Mouse (Mus musculus) heart, adult 2 months (tissue): ENCODE measurements around the gene Eya2. TPM values are rescaled to one million over a fixed set of nuclear protein-coding genes. Genes with fewer than 3 reads are reported as not detected.

Source experiments
- DNase-seq, 2 experiments: peaks; one replicate each; pipeline ENCODE4 v3.0.0; 2021
- H3K27ac ChIP-seq: fragments of 200-600 bp; 2 replicates; pipeline ENCODE4 v1.8.1; 2022
- H3K27me3 ChIP-seq: fragments of 200-500 bp; 2 replicates; pipeline ENCODE4 v1.6.1; 2012; ENCODE audit warnings: mild to moderate bottlenecking, low read length, inconsistent platforms, mixed read lengths; ENCODE audit not compliant: control insufficient read depth, insufficient read depth
- H3K36me3 ChIP-seq: fragments of 200-500 bp; 2 replicates; pipeline ENCODE4 v1.6.1; 2012; ENCODE audit warnings: low read length, inconsistent platforms; ENCODE audit not compliant: control insufficient read depth, insufficient read depth
- H3K4me1 ChIP-seq: fragments of 200-500 bp; 2 replicates; pipeline ENCODE4 v1.6.1; 2011; ENCODE audit warnings: low read length; ENCODE audit not compliant: control insufficient read depth, insufficient read depth
- H3K4me3 ChIP-seq: fragments of 200-600 bp; 2 replicates; pipeline ENCODE4 v1.8.1; 2022
- H3K79me2 ChIP-seq: fragments of 200-500 bp; replicated peaks from 2 replicates; pipeline ENCODE4 v1.6.1; 2012; ENCODE audit warnings: mild to moderate bottlenecking, inconsistent platforms, low read length, moderate library complexity, mixed read lengths; ENCODE audit not compliant: control insufficient read depth, insufficient read depth
- H3K9ac ChIP-seq: fragments of 200-500 bp; 2 replicates; pipeline ENCODE4 v1.6.1; 2012; ENCODE audit warnings: low read depth, mild to moderate bottlenecking, control low read depth, inconsistent platforms, low read length, mixed read lengths
- CTCF ChIP-seq: fragments of 200-600 bp; IDR thresholded peaks from 2 replicates; pipeline ENCODE4 v1.8.1; 2022; ENCODE audit warnings: antibody characterized with exemption, mild to moderate bottlenecking, moderate library complexity
- EP300 ChIP-seq: fragments of 200-500 bp; IDR thresholded peaks from 2 replicates; pipeline ENCODE4 v1.6.1; 2011; ENCODE audit warnings: low read depth, low read length, control low read depth; ENCODE audit not compliant: insufficient read depth
- POLR2A ChIP-seq: fragments of 200-500 bp; IDR thresholded peaks from 2 replicates; pipeline ENCODE4 v1.6.1; 2011; ENCODE audit warnings: mild to moderate bottlenecking, low read depth, low read length, control low read depth; ENCODE audit not compliant: insufficient read depth
- WGBS: fragments of 180-500 bp; shearing (Covaris S2); methylation state at CpG from one replicate; pipeline ENCODE4 v1.1.7; 2018; 5-methylcytosine and 5-hydroxymethylcytosine counted together
- intact Hi-C: fragments of 180-260 bp; cut with DNase I; formaldehyde crosslinking; loops from one replicate; pipeline ENCODE4 v1.15.1; 2025
- polyA plus RNA-seq: library from polyadenylated mRNA; depleted of rRNA; stranded (reverse); fragments of >200 nt; gene quantifications from 2 replicates; pipeline ENCODE4 v1.2.3, GENCODE M21; 2012
- total RNA-seq, 2 experiments: library from RNA; stranded (reverse); gene quantifications; 2 replicates each; pipeline ENCODE4 v1.2.3; 2021

The Eya2 gene
- total and polyA plus RNA-seq, 3 experiments = 0.55 to 5.5 (median 1.6) TPM

GRCm38 (mm10) chr2:165656541-165656940 lies 61.7 kb downstream of the Eya2 start:
- H3K27ac ChIP-seq = no peak overlapping the region
- H3K79me2 ChIP-seq = no peaks in the 10 kb centered on the region
- no peak overlapping the region for H3K9ac ChIP-seq
- H3K4me3 ChIP-seq = no peak overlapping the region
- no peaks in the 10 kb centered on the region for H3K36me3 ChIP-seq
- intact Hi-C loops = no loop called here
- no peak for DNase-seq
- H3K4me1 ChIP-seq = peaks cover 3% of the 10 kb centered on the region
- no peaks in the 10 kb centered on the region for H3K27me3 ChIP-seq
- TF ChIP-seq POLR2A (no peak), CTCF (no peak), EP300 (no peak)
- 94% methylated on average over 4 of the region's 4 CpGs for WGBS

- Histone ChIP-seq H3K27me3 (no peaks in the 10 kb centered on the region), H3K4me3 (no peak overlapping the region), H3K36me3 (no peaks in the 10 kb centered on the region), H3K4me1 (peaks cover 3% of the 10 kb centered on the region), H3K79me2 (no peaks in the 10 kb centered on the region), H3K9ac (no peak overlapping the region), H3K27ac (no peak overlapping the region)
- WGBS = 50% methylated on average over 6 of the region's 6 CpGs
- TF ChIP-seq POLR2A (no peak), CTCF (no peak), EP300 (no peak)
- intact Hi-C loops = no loop called here
- DNase-seq = no peak
Observed at GRCm38 (mm10) chr2:165656956-165657355, 62.1 kb downstream of the Eya2 start.

GRCm38 (mm10) chr2:165659552-165659951 lies 64.7 kb downstream of the Eya2 start:
- no peaks in the 10 kb centered on the region for H3K4me1 ChIP-seq
- H3K27me3 ChIP-seq = no peaks in the 10 kb centered on the region
- H3K36me3 ChIP-seq = no peaks in the 10 kb centered on the region
- DNase-seq = no peak
- H3K27ac ChIP-seq = no peak overlapping the region
- no peak overlapping the region for H3K4me3 ChIP-seq
- H3K79me2 ChIP-seq = no peaks in the 10 kb centered on the region
- intact Hi-C loops = no loop called here
- no peak for TF ChIP-seq EP300
- no peak for TF ChIP-seq CTCF
- TF ChIP-seq POLR2A = no peak
- H3K9ac ChIP-seq = no peak overlapping the region
- WGBS = 76% methylated on average over 5 of the region's 5 CpGs

- H3K9ac ChIP-seq = no peak overlapping the region
- no peak overlapping the region for H3K4me3 ChIP-seq
- WGBS = 89% methylated on average over 7 of the region's 7 CpGs
- intact Hi-C loops = no loop called here
- DNase-seq = no peak
- TF ChIP-seq CTCF (no peak), EP300 (no peak)
- H3K4me1 ChIP-seq = no peaks in the 10 kb centered on the region
- H3K27me3 ChIP-seq = no peaks in the 10 kb centered on the region
- H3K79me2 ChIP-seq = no peaks in the 10 kb centered on the region
- no peak overlapping the region for H3K27ac ChIP-seq
- no peaks in the 10 kb centered on the region for H3K36me3 ChIP-seq
Observed at GRCm38 (mm10) chr2:165663266-165663665, 68.4 kb downstream of the Eya2 start.

- intact Hi-C loops = no loop called here
- no peaks in the 10 kb centered on the region for H3K4me1 ChIP-seq
- 79% methylated on average over 7 of the region's 7 CpGs for WGBS
- no peaks in the 10 kb centered on the region for H3K27me3 ChIP-seq
- H3K4me3 ChIP-seq = no peak overlapping the region
- H3K27ac ChIP-seq = no peak overlapping the region
- TF ChIP-seq EP300 (no peak), CTCF (no peak), POLR2A (no peak)
- no peaks in the 10 kb centered on the region for H3K36me3 ChIP-seq
- no peaks in the 10 kb centered on the region for H3K79me2 ChIP-seq
- no peak for DNase-seq
- H3K9ac ChIP-seq = no peak overlapping the region
Observed at GRCm38 (mm10) chr2:165664648-165665047, 69.8 kb downstream of the Eya2 start.

GRCm38 (mm10) chr2:165665176-165665575 lies 70.3 kb downstream of the Eya2 start:
- intact Hi-C loops = no loop called here
- TF ChIP-seq CTCF (no peak), EP300 (no peak)
- no peak for DNase-seq
- Histone ChIP-seq H3K27ac (no peak overlapping the region), H3K79me2 (no peaks in the 10 kb centered on the region), H3K4me1 (no peaks in the 10 kb centered on the region), H3K9ac (no peak overlapping the region), H3K36me3 (no peaks in the 10 kb centered on the region), H3K4me3 (no peak overlapping the region), H3K27me3 (no peaks in the 10 kb centered on the region)
- 65% methylated on average over 5 of the region's 5 CpGs for WGBS

GRCm38 (mm10) chr2:165667096-165667495 lies 72.3 kb downstream of the Eya2 start:
- no peak overlapping the region for H3K9ac ChIP-seq
- TF ChIP-seq POLR2A = no peak
- TF ChIP-seq EP300 = no peak
- no peak for TF ChIP-seq CTCF
- no peak overlapping the region for H3K27ac ChIP-seq
- H3K4me1 ChIP-seq = no peaks in the 10 kb centered on the region
- no peaks in the 10 kb centered on the region for H3K79me2 ChIP-seq
- no peaks in the 10 kb centered on the region for H3K27me3 ChIP-seq
- intact Hi-C loops = no loop called here
- H3K4me3 ChIP-seq = no peak overlapping the region
- WGBS = 80% methylated on average over 2 of the region's 2 CpGs
- no peak for DNase-seq
- no peaks in the 10 kb centered on the region for H3K36me3 ChIP-seq
